Mouse (Mus musculus) cerebellum, adult 2 months (tissue): ENCODE results near the gene Tbc1d8b.

Experiments
- CTCF ChIP-seq: fragments of 200-500 bp; IDR thresholded peaks from 2 replicates; pipeline ENCODE4 v1.5.1; 2011; ENCODE audit warnings: low read depth, mild to moderate bottlenecking, control low read depth, low read length, moderate library complexity, borderline replicate concordance; ENCODE audit not compliant: insufficient read depth
- POLR2A ChIP-seq: fragments of 200-500 bp; IDR thresholded peaks from 2 replicates; pipeline ENCODE4 v1.6.1; 2011; ENCODE audit warnings: low read length, control low read depth, borderline replicate concordance; ENCODE audit not compliant: insufficient read depth

DNA sequence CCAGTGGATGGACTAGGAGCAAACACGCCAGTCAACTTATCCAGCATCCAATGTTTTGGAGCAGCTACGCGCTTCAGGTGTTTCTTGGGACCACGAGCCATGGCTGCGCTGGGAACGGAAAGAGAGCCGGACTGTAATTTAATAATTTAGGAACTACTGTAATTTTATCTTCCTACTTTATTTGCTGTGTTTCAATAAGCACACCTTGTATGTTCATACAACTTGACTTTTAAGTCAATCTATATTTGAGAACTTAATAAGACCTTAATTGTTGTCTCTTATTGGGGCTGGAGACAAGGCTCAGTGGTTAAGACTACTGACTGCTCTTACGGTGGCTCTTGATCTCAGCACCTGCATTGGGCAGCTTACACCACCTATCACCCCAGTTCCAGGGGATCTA is 29.6 kb downstream of the Tbc1d8b start, which contains the start of gene Gm15013:
- TF ChIP-seq CTCF, result no peak
- no peak for TF ChIP-seq POLR2A
